Mouse (Mus musculus): ENCODE data around the gene Alox5ap.

The Alox5ap gene

DNA sequence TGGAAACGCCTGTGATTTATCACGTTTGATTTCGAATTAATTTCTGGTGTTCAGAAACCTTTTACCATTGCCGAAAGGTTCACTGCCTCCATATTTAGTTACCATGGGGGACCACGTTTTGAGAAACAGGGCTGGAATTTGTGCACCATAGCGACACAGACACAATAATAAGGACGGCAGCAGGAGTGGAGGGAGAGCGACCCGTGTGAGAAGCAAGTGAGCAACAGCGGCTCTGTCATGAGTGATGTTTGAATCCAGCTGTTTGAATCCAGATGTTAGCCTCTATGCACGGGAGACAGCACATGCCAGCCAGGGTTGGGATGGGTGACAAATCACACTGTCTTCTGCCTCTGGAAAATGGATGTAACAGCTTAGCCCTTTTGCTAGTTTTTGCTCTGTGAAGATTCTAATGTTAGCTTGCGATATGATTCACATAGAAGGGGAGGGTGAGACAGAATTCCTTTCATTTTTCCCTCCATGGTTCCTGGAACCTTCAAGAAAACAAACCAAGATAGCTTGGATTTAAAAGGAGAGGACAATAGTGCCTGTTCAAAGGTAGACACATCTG is 50.0 kb downstream of the Alox5ap start:
- DNase-seq (ENCODE audit: low spot score in 2 of 2): no peak

DNA sequence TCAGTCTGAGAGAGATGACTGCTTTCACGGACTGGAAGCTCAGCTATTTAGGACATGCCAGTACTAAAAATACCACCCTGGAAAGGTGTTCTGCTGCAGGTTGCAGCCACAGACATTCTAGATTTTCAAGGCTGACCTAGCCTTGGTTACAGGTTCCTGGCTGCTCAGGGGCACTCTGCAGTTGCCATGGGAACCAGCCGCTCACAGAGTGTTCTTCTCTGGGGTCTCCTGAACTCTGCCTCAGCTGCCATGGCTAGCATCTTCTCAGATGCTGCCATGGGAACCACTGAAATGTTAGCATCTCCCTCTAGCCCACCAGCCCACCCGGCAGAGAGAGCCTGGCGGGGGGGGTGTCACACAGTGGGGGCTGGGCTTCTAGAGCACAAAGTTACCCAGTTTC is 52.4 kb downstream of the Alox5ap start:
- DNase-seq (ENCODE audit: low spot score in 2 of 2): no peak

DNA sequence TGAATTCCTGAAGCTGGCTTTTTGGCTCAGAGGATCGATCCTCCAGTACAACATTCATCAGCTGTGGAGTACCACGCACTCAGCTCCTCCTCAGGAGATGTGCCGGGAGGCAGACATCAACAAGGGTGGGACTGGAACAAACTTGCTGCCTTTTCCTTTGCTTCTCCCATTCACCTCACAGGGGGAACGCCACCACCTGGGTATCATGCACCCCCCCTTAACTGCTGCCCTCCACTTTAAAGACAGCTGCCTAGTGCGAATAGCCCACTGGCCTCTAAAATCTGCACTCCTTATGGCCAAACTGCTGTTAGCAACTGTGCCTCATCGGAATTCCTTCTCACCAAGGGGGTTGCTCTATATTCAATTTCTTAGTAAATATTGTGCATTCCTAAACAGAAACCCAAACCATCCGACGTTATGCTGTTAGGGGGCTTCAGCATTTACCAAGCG is 55.3 kb downstream of the Alox5ap start:
- no peak for DNase-seq (ENCODE audit: low spot score in 2 of 2)

DNA sequence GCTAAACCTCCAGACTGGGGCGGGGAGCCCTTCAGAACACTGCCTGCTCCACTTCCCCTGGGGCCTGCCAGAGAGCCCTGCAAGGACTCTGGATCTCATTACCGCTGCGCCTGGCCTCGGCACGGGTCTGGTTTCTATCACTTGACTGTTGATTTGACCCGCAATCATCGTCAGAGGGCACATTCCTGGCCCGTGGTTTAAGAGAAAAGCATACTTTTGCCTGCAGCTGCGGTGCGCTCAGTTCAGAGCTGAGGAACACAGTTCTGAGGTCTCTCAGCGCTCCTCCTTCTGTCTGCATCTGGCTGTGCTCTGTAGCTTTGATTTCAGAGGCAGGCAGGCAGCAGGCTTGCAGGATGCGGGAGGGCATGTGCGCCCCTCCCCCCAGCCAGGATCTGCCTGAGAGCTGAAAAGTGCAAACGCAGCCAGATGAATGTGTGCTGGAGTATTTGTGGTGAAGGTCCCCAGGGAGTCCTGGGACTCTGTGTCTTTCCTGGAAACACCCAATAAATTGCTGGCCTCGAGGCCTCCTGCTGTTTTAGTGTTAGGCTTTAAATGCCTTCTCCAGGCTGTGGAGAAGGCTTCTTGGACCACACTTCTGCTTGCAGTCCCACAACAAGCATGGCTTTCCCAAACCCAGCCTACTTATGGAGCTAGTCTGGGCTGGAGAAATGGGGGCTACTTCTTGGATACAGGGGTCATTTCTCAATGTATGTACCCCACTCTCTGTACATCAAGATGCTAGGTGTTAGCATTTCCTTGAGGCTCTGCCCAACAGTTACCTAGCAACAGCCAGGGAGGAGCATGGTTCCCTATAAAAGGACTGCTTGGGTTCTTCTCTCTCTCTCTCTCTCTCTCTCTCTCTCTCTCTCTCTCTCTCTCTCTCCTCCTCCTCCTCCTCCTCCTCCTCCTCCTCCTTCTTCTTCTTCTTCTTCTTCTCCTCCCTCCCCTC is 56.2 kb downstream of the Alox5ap start:
- peak; percentile 68 to 73 for DNase-seq (ENCODE audit: low spot score in 2 of 2)

DNA sequence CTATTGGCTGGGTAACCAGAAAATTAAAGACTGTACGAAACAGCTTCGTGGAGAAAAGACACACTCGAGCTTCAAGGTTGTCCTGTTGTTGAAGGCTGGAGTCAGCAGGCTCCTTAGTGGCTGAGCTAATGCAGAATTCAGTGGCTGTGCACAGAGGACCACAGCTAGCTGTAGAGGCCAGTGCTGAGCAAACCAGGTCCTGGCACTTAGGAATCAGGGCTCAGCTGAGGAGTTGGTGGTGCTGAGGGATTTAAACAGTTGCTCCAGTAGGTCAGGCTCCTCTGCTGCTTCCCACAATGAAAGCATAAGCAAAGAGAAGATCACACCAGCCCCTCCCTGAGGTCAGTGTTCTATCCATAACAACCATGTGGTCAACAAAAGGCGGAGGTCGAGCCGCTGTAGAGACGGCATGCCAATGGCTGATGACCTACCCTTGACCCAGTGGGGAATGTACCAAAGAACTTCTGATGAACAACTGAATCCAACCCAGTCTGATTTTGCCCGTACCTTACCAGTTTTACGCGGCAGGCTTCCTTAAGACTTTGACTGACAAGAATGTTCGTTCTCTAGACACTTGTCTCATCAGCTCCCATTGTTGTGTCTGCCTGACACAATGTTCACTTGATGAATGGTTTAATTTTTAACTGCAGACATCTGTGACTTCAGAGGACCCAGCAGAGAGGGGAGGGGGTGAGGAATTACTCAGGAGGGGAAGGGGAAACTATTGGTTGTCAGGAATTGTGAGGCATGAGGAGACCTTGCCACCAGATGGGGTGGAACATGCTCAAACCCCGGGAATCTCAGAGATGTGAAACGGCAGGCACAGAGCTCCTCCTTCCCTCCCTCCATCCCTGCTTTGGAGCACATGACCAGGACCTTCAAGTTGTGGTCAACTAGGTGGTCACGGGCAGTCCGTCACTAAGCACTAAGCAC is 57.6 kb downstream of the Alox5ap start:
- DNase-seq (ENCODE audit: low spot score in 2 of 2): no peak

DNA sequence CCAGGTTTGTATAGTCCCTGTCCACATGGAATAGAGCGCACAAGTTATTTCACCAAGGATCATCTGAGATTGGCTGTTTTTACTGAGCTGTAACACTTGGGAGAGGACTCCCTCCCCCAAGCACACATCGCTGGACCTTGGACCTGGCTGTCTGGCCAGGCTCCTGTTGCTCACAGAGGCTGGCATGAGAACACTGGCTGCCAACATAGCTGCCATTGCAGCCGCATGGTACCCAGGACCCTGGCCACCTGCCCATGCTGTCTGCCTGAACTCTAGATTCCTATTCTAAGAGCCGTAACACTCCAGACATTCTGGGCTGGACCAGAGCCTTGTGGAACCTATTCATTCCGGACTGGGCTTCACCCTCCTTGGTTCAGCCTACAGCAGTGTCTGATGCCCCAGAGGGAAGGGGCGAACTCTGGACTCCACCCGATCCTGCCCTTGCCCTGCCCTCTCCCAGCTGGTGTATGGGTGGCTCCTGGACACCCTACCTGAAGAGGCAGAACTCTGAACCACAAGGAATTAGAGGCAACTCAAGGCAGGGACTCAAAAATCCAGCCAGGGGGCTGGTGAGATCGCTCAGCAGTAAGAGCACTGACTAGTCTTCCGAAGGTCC is 58.5 kb downstream of the Alox5ap start:
- DNase-seq (ENCODE audit: low spot score in 2 of 2): no peak

DNA sequence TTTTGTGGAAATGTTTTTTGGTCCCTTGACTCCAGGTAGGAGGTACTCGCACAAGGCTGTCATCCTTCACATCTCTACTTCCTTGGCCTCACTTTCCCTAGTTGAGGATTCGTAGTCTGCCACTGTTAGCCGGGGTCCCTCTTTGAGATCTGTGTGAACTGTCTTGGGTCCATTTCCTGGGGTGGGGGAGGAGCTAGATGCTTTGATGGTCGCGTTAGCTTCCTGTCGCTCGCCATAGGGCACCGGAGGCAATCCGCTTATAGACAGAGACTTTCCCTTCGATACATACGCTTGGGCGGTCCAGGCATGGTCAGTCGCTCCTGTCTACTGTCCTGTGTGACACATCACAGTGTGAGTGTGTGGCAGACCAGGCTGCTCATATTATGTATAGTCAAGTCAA is 60.2 kb downstream of the Alox5ap start:
- DNase-seq (ENCODE audit: low spot score in 2 of 2): no peak

DNA sequence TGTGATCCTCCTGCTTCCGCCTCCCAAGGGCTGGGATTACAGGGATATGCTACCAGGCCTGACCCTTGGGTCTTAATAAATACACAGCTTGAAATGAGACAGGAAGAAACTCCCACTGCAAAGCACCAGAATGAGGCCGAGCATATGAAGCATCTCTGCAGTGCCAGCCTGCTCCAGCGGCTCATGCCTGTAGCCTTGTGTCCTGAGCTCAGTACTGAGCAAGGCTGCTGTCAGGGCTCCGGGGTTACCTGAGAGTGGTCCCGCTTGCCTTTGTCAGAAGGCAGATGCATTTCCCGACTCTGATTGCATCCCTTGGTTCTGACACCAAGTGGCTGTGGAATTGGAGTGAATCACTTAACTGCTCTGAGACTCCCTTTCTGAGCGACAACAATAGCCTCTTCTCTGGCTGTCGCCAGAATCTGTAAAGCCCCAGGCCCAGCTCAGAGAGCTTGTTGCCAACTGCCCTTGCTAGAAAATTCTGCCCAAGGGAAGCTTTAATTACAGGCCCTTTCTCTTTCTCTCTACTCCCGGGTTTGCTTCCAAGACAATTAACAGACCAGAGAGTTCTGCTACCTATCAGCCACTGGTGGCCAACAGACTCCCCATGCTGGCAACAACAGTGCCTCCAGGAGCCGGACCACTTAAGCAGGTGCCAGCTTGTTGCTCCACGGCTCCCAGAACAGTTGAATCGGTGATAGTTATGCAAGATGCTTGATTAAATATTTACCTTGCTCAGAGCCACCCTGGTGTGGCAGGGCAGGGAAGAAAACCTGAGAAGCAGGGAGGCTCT is 64.7 kb downstream of the Alox5ap start:
- DNase-seq (ENCODE audit: low spot score in 2 of 2): no peak

DNA sequence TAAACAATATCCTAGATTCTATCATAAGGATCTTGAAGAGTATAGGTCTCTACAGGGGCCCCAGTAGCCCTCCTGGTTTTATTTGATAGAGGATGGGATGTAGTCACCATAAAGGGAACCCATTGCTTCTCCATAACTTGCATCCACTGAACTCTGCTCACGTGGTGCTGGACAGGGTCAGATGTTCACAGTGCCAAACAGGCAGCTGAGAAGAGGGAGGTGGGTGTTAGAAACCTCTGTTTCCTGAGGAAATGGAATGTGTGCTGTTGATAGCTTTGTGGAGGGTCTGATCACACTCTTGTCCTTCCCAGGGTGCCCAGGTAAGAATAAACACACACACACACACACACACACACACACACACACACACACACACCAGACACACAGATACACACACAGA is 66.0 kb downstream of the Alox5ap start:
- no peak for DNase-seq (ENCODE audit: low spot score in 2 of 2)

DNA sequence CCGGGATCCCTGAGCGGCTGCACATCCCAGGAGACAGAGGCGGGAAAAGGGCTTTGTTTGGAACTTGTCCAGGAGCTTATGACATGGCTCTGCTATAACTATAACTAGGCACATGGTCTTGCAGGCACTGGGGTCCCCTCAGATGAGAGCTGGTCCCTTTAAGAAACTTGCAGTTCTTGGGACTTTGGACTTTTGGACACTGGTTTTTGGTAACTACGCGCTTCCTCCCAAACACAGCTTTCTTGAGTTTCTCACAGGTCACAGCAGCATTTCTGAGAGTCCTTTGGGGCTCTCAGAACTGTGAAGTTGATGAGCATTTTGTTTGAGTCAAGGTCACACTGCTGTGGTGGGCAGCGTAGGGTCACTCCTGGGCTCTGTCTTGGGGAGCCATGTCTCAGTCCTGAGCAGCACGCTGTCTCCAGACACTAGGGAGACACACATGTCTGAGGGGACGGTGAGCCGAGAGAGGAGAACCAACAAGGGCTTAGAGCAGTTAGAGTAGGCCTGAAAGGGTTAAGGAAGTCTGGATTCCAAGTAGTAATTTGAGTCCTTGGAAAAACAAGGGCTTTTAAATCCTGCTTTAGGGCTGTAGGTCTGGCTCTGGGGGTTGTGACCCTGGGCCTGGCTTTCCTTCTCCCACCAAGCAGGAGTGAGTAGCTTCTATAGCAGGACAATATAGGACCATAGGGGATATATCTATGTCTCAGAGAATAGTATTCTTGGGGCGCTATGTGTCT is 67.0 kb downstream of the Alox5ap start:
- no peak for DNase-seq (ENCODE audit: low spot score in 2 of 2)

DNA sequence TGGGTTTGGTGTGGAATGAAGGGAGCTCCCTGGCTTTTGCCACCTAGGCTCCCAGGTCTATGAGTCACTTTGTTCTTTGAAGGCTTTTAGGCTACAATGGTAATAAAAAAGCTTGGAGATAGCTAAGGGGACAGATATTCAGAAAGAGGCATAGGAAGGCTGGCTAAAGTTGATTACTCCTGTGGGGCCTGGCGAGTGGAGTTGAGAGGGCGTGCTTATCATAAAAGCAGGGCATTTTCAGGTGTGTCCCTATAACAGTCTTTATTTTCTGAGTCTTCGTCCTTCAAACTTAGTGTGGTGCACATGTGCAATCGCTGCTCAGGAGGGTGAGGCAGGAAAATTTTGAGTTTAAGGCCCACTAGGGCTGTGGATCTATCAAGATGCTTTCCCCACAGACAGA is 68.2 kb downstream of the Alox5ap start:
- no peak for DNase-seq (ENCODE audit: low spot score in 2 of 2)

DNA sequence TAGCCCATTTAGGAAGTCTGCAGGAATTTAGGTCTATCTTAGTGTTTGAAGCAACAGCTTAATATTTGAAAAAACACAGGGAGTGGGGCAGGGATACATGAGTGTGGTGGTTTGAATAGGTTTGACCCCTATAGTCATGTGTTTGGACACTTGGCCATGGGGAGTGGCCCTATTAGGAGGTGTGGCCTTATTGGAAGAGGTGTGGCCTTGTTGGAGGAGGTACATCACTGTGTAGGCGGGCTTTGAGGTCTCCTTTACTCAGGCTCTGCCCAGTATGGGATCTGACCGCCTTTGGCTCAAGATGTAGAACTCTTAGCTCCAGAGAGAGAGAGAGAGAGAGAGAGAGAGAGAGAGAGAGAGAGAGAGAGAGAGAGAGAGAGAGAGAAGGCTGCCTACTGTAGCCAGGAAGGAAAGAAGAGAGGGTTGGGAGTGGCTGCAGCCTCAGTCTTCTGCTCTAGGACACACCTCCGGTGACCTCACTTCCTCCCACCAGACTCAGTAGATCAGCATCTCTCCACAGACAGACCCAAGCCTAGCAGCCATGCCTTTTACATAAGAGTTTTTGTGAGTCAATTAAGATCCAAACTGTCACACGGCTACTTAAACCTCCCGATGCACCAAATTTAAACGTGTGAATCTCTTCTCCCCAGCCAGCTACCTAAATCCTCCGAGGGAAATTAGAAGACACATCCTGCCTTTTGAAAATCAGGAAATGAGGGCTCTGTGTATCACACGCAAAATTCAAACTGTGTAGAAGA is 69.6 kb downstream of the Alox5ap start:
- DNase-seq (ENCODE audit: low spot score in 2 of 2): no peak

DNA sequence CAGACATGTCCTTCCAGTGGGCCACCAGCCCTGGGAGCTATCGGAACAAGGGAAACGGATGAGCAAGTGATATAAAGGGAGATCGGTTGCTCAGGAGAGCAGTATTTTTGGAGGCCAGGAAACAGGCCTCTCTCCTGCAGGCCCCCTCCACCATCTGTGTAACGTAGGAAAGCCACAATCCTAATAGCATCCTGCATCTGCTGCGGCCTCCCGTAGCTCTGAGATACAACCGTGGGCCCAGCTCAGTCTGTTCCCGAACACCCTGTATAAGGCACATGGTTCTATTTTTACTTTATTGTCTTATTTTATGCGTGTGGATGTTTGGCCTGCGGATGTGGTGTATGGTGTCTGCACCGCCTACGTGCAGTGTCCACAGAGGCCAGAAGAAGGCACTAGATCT is 70.4 kb downstream of the Alox5ap start:
- DNase-seq (ENCODE audit: low spot score in 2 of 2): no peak

DNA sequence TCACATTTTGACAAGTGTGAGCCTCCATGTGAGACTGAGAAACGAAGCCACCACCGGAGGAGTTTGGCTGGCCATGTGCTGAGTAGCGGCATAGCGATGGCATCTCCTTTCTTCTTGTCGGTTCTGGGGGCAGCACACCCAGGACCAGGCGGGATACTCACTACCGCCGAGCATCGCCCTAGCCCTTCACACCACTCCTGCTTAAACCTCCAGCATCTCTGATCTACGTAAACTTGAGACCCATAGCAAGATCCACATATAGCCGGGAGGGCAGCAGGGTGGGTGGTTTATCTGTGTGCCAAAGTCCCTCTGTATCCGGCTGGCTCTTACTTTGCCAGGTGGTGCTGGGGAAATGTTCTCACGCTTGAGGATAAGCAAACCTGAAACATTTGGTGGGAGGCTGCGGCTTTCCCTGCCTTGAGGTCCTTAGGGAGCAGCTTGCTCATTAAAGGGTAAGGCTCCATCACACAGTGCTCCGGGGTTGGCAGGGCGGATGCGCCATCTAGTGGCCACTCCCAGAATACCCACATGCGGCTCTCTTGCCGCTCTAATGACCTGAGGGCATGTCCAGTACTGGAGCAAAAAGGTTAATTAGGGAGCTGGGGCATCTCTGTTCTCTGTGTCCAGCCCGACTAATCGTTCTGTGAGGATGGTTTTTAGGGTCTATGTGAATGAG is 71.1 kb downstream of the Alox5ap start:
- DNase-seq (ENCODE audit: low spot score in 2 of 2): peak; percentile 72 to 85

DNA sequence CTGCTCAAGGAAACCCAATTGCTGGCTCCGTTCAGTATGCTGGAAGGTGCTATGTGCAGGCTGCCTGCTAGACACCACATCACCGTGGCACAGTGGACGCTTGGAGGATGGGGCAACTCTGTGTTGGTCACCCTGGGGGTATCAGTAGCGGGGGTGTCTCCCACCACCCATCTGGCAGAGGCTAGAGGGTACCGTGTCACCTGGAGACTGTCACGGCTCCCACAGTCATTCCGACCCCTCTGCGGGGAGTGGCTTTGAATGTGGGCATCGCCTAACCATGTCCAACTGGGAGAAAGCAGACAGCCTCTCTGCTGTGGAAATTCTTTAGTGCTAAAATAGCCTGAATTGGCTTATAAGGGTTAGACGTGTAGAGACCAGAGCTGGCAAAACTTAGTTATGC is 72.6 kb downstream of the Alox5ap start:
- no peak for DNase-seq (ENCODE audit: low spot score in 2 of 2)
